Mouse (Mus musculus) liver, embryonic 14.5 days (tissue): ENCODE results near the gene Avil.

Experiments
- CTCF ChIP-seq: IDR thresholded peaks from 2 replicates; pipeline ENCODE4 v1.5.1; 2016; ENCODE audit warnings: antibody characterized with exemption, low read depth, control low read depth
- EP300 ChIP-seq: IDR thresholded peaks from 2 replicates; pipeline ENCODE4 v1.6.1; 2016; ENCODE audit warnings: antibody characterized with exemption, low read depth

- TF ChIP-seq CTCF: no peak
- TF ChIP-seq EP300: no peak
Measured at GRCm38 (mm10) chr10:126986541-126986961, 14.0 kb upstream of the Avil start.
